Mouse (Mus musculus): ENCODE data around the gene Dpp4.

GRCm38 (mm10) chr2:62352035-62352434, 60.0 kb downstream of the Dpp4 start:
- no peak for TF ChIP-seq CTCF (IDR thresholded peaks at IDR 0.05; ENCODE audit: control insufficient read depth, insufficient read depth, insufficient read length)
- no peak for TF ChIP-seq CEBPB (IDR thresholded peaks at IDR 0.05; ENCODE audit: low read depth)
- no peak for TF ChIP-seq FOSL1 (IDR thresholded peaks at IDR 0.05; ENCODE audit: insufficient read depth, low read length, poor library complexity, severe bottlenecking)
- no peak for TF ChIP-seq USF1 (IDR thresholded peaks at IDR 0.05; ENCODE audit: low read depth)
